Mouse (Mus musculus): ENCODE results near the gene Ccdc74a.

Ccdc74a gene

GRCm38 (mm10) chr16:17641301-17641700 lies 5.0 kb upstream of the Ccdc74a start:
- DNase-seq (ENCODE audit: extremely low spot score, low read depth, low spot score), result no peak

- DNase-seq (ENCODE audit: extremely low spot score, low read depth, low spot score), result no peak
Measured at GRCm38 (mm10) chr16:17642311-17642710, 4.0 kb upstream of the Ccdc74a start.

- DNase-seq (ENCODE audit: extremely low spot score, low read depth, low spot score), result no peak
Measured at GRCm38 (mm10) chr16:17643437-17643990, 2.8 kb upstream of the Ccdc74a start.

- DNase-seq (ENCODE audit: extremely low spot score, low read depth, low spot score), result no peak
Measured at GRCm38 (mm10) chr16:17647156-17647555, 886 bp downstream of the Ccdc74a start.

- DNase-seq (ENCODE audit: extremely low spot score, low read depth, low spot score), result no peak
Measured at GRCm38 (mm10) chr16:17647566-17648340, 1.5 kb downstream of the Ccdc74a start.

- DNase-seq (ENCODE audit: extremely low spot score, low read depth, low spot score), result no peak
Measured at GRCm38 (mm10) chr16:17649925-17650605, 3.8 kb downstream of the Ccdc74a start.

GRCm38 (mm10) chr16:17650711-17651110 lies 4.4 kb downstream of the Ccdc74a start:
- no peak for DNase-seq (ENCODE audit: extremely low spot score, low read depth, low spot score)

GRCm38 (mm10) chr16:17652607-17653006 lies 6.3 kb downstream of the Ccdc74a start:
- no peak for DNase-seq (ENCODE audit: extremely low spot score, low read depth, low spot score)

- no peak for DNase-seq (ENCODE audit: extremely low spot score, low read depth, low spot score)
Measured at GRCm38 (mm10) chr16:17653601-17654000, 7.3 kb downstream of the Ccdc74a start.

- DNase-seq (ENCODE audit: extremely low spot score, low read depth, low spot score), result no peak
Measured at GRCm38 (mm10) chr16:17654188-17654795, 8.0 kb downstream of the Ccdc74a start.

- no peak for DNase-seq (ENCODE audit: extremely low spot score, low read depth, low spot score)
Measured at GRCm38 (mm10) chr16:17656212-17656871, 10.1 kb downstream of the Ccdc74a start.

- DNase-seq (ENCODE audit: extremely low spot score, low read depth, low spot score), result no peak
Measured at GRCm38 (mm10) chr16:17665568-17665967, 19.3 kb downstream of the Ccdc74a start.

- DNase-seq (ENCODE audit: extremely low spot score, low read depth, low spot score), result no peak
Measured at GRCm38 (mm10) chr16:17669886-17670285, 23.6 kb downstream of the Ccdc74a start.

- no peak for DNase-seq (ENCODE audit: extremely low spot score, low read depth, low spot score)
Measured at GRCm38 (mm10) chr16:17694860-17695259, 48.6 kb downstream of the Ccdc74a start.
